Mouse (Mus musculus) small intestine, adult 2 months (tissue): ENCODE measurements around the gene Ssh2.

ENCODE experiments used
- CTCF ChIP-seq: fragments of 200-500 bp; IDR thresholded peaks from 2 replicates; pipeline ENCODE4 v1.5.1; 2012; ENCODE audit warnings: low read depth, mild to moderate bottlenecking, control low read depth, inconsistent platforms, low read length, moderate library complexity, mixed read lengths; ENCODE audit not compliant: insufficient replicate concordance, insufficient read length; ENCODE audit errors: extremely low read depth
- POLR2A ChIP-seq: fragments of 200-500 bp; IDR thresholded peaks from 2 replicates; pipeline ENCODE4 v1.6.1; 2012; ENCODE audit warnings: low read depth, mild to moderate bottlenecking, control low read depth, inconsistent platforms, low read length, moderate library complexity

DNA sequence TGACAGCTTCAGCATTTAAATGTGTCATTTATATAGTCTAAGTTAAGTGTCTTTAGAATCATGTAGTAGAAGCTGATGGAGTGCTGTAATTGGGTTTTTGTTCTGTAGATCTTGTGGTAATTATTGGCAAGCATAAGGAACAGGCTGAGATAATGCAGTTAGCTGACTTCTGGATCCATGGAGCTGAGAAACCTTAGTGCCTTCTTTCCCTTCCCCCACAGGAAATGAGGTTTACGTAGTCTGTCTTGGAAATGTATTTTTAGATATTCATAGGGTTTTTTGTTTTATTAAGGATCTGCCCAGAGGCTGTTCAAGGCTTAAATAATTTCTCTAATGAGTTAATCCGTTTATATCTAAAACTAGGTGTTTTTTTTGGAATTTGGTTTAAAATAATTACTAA, 26.8 kb downstream of the Ssh2 start:
- TF ChIP-seq POLR2A (no peak), CTCF (no peak)
